Mouse (Mus musculus): ENCODE results near the gene Kcnmb2. TPM values are rescaled to one million over a fixed set of nuclear protein-coding genes. Genes with fewer than 3 reads are reported as not detected.

The Kcnmb2 gene
- 6.8 and 10.1 TPM in 2 replicates for polyA plus RNA-seq (2014; fragmentation: Nextera tagmentation; extraction: Ambion mirVana)

DNA sequence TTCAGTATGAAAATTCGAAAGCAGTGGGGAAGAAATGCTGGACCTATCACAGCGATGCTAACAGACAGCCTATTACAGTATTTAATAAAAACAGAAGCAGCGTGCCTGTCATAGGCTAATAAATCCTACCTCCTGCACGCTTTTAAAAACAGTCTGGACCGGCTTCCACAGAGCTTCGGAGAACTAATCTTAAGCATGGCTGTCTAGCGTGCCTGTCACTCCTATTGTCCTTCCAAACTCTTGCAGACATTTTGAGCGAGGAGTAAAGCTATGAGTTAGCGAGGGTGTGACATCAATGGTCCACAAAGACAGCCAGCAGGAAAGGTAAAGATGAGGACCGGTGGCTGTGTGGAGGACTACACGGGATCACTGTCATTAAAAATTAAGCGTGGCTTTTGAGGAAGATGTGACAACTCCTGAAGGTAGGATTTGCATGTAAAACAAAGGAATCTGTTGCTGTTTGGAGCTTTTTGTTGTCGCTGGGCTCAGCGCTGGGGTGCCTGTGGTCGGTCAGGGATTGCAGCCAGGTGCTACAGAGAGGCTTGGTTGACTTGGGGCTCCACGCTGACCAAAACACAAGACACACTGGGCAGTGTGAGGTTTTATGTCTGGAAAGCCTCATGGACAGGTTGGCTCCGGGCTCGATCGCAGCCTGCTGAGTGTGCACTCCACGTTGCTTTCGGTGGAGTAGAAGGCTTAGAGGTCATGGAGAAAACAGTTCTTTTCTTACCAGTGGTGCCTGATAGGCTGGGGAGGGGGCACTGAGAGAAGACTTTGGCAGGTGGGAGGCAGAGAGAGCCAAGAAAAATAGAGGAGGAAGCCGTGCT, at the start of gene Kcnmb2:
Gene Kcnmb2, plus strand, starts transcription at position 4 of the 827 bp plus-strand sequence.
- Histone ChIP-seq H3K36me3 (ENCODE audit: control insufficient read depth, insufficient read depth, low read length) (no peaks in the 10 kb centered on the region), H3K4me1 (replicated peaks; ENCODE audit: control insufficient read depth, insufficient read depth, low read length) (0 out of 2 replicates have a peak, but pooled peaks cover 2% of the 10 kb centered on the region), H3K9me3 (ENCODE audit: control insufficient read depth, low read length) (no peaks in the 10 kb centered on the region), H3K4me2 (replicated peaks; ENCODE audit: low read depth, low read length) (peak within 1 kb of the TSS; percentile 48), H3K27me3 (ENCODE audit: control insufficient read depth, insufficient read depth, low read length) (no peaks in the 10 kb centered on the region), H3K27ac (ENCODE audit: low read depth, low read length) (no peak within 1 kb of the TSS), H3K4me3 (ENCODE audit: low read depth, low read length) (peak within 1 kb of the TSS; percentile 24), H3K9ac (ENCODE audit: low read depth, low read length) (peak within 1 kb of the TSS; percentile 24; the same call in 1 of the 2 replicates)
- 2% methylated on average over 22 of the region's 22 CpGs for WGBS
- ATAC-seq (ENCODE audit: low FRiP score) (no peak), DNase-seq (ENCODE audit: low spot score) (peak; percentile 50)

- no peak overlapping the region for H3K4me3 ChIP-seq (ENCODE audit: low read depth, low read length)
- no peak for DNase-seq (ENCODE audit: low spot score)
- no peak overlapping the region for H3K9ac ChIP-seq (ENCODE audit: low read depth, low read length)
- 56% methylated on average over 5 of the region's 5 CpGs for WGBS
- no peaks in the 10 kb centered on the region for H3K36me3 ChIP-seq (ENCODE audit: control insufficient read depth, insufficient read depth, low read length)
- no peak for ATAC-seq (ENCODE audit: low FRiP score)
- H3K4me2 ChIP-seq (replicated peaks; ENCODE audit: low read depth, low read length): no peak overlapping the region
- no peaks in the 10 kb centered on the region for H3K9me3 ChIP-seq (ENCODE audit: control insufficient read depth, low read length)
- H3K4me1 ChIP-seq (replicated peaks; ENCODE audit: control insufficient read depth, insufficient read depth, low read length): no peaks in the 10 kb centered on the region
- no peak overlapping the region for H3K27ac ChIP-seq (ENCODE audit: low read depth, low read length)
- no peaks in the 10 kb centered on the region for H3K27me3 ChIP-seq (ENCODE audit: control insufficient read depth, insufficient read depth, low read length)
These were observed 38.8 kb upstream of the Kcnmb2 start for GRCm38 (mm10) chr3:31863522-31863921.

- no peak for ATAC-seq (ENCODE audit: low FRiP score)
- Histone ChIP-seq H3K4me3 (ENCODE audit: low read depth, low read length) (no peak overlapping the region), H3K4me1 (replicated peaks; ENCODE audit: control insufficient read depth, insufficient read depth, low read length) (no peaks in the 10 kb centered on the region), H3K27me3 (ENCODE audit: control insufficient read depth, insufficient read depth, low read length) (no peaks in the 10 kb centered on the region), H3K36me3 (ENCODE audit: control insufficient read depth, insufficient read depth, low read length) (no peaks in the 10 kb centered on the region), H3K27ac (ENCODE audit: low read depth, low read length) (no peak overlapping the region), H3K9ac (ENCODE audit: low read depth, low read length) (no peak overlapping the region), H3K4me2 (replicated peaks; ENCODE audit: low read depth, low read length) (no peak overlapping the region), H3K9me3 (ENCODE audit: control insufficient read depth, low read length) (no peaks in the 10 kb centered on the region)
- 81% methylated on average over 3 of the region's 3 CpGs for WGBS
- DNase-seq (ENCODE audit: low spot score): no peak
These were observed 38.2 kb upstream of the Kcnmb2 start for GRCm38 (mm10) chr3:31864070-31864469.

DNA sequence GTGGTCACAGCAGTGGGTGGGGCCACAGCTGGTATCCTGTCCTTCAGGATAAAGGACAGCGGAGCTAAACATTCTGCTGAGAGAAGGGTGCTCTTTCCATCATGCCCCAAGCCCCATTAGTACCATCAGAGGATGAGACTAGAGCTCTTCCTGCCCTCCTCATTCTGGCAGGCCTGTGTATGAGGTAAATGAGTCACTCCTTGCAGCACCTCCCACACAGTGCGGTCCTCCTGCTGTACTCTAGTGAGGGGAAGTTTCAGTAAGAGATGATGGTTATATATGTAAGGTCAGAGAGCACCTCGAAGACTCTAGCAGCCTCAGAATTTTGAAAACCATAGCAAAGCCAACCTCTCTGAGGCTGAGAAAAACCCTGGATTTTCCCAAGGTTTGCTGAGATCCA, 30.8 kb upstream of the Kcnmb2 start:
- no peaks in the 10 kb centered on the region for H3K36me3 ChIP-seq (ENCODE audit: control insufficient read depth, insufficient read depth, low read length)
- no peak overlapping the region for H3K4me2 ChIP-seq (replicated peaks; ENCODE audit: low read depth, low read length)
- ATAC-seq (ENCODE audit: low FRiP score) (no peak), DNase-seq (ENCODE audit: low spot score) (no peak)
- no peaks in the 10 kb centered on the region for H3K9me3 ChIP-seq (ENCODE audit: control insufficient read depth, low read length)
- H3K27ac ChIP-seq (ENCODE audit: low read depth, low read length): no peak overlapping the region
- no peak overlapping the region for H3K4me3 ChIP-seq (ENCODE audit: low read depth, low read length)
- H3K27me3 ChIP-seq (ENCODE audit: control insufficient read depth, insufficient read depth, low read length): no peaks in the 10 kb centered on the region
- no peaks in the 10 kb centered on the region for H3K4me1 ChIP-seq (replicated peaks; ENCODE audit: control insufficient read depth, insufficient read depth, low read length)
- H3K9ac ChIP-seq (ENCODE audit: low read depth, low read length): no peak overlapping the region
- 87% methylated on average over 3 of the region's 3 CpGs for WGBS

GRCm38 (mm10) chr3:31882621-31883131, 19.6 kb upstream of the Kcnmb2 start:
- peak; percentile 61 for ATAC-seq (ENCODE audit: low FRiP score)
- no peak overlapping the region for H3K27ac ChIP-seq (ENCODE audit: low read depth, low read length)

DNA sequence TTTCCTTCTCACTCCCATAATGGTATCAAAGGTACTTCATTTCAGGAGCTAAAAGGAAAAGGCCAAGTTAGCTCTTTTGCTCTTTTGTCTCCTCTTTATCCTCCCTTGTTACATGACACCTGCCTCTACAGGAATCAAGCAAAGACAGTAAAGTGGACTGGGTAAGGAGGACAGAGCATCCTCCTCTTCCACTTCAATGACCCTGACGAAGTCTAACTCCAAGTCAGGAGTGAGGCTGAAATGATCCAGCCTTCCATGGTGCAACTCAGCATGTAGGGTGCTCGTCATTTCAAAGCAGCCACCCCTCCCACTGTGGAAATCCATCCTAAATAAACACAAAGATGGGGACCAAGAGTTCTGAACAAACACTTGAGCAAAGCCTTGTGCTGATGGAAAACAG, 9.7 kb upstream of the Kcnmb2 start:
- DNase-seq (ENCODE audit: low spot score) (no peak), ATAC-seq (ENCODE audit: low FRiP score) (no peak)
- no peak overlapping the region for H3K27ac ChIP-seq (ENCODE audit: low read depth, low read length)
- no peaks in the 10 kb centered on the region for H3K36me3 ChIP-seq (ENCODE audit: control insufficient read depth, insufficient read depth, low read length)
- H3K4me2 ChIP-seq (replicated peaks; ENCODE audit: low read depth, low read length): no peak overlapping the region
- H3K4me3 ChIP-seq (ENCODE audit: low read depth, low read length): no peak overlapping the region
- 62% methylated on average over 2 of the region's 2 CpGs for WGBS
- H3K9me3 ChIP-seq (ENCODE audit: control insufficient read depth, low read length): no peaks in the 10 kb centered on the region
- H3K4me1 ChIP-seq (replicated peaks; ENCODE audit: control insufficient read depth, insufficient read depth, low read length): no peaks in the 10 kb centered on the region
- no peak overlapping the region for H3K9ac ChIP-seq (ENCODE audit: low read depth, low read length)
- H3K27me3 ChIP-seq (ENCODE audit: control insufficient read depth, insufficient read depth, low read length): no peaks in the 10 kb centered on the region

More at GRCm38 (mm10) chr3:31882621-31883131, 19.6 kb upstream of the Kcnmb2 start:
- Histone ChIP-seq H3K4me2 (replicated peaks; ENCODE audit: low read depth, low read length) (no peak overlapping the region), H3K36me3 (ENCODE audit: control insufficient read depth, insufficient read depth, low read length) (no peaks in the 10 kb centered on the region), H3K4me3 (ENCODE audit: low read depth, low read length) (no peak overlapping the region), H3K27me3 (ENCODE audit: control insufficient read depth, insufficient read depth, low read length) (no peaks in the 10 kb centered on the region), H3K9me3 (ENCODE audit: control insufficient read depth, low read length) (no peaks in the 10 kb centered on the region), H3K4me1 (replicated peaks; ENCODE audit: control insufficient read depth, insufficient read depth, low read length) (no peaks in the 10 kb centered on the region), H3K9ac (ENCODE audit: low read depth, low read length) (no peak overlapping the region)
- DNase-seq (ENCODE audit: low spot score): peak; percentile 29
- WGBS: 32% methylated on average over 12 of the region's 12 CpGs

DNA sequence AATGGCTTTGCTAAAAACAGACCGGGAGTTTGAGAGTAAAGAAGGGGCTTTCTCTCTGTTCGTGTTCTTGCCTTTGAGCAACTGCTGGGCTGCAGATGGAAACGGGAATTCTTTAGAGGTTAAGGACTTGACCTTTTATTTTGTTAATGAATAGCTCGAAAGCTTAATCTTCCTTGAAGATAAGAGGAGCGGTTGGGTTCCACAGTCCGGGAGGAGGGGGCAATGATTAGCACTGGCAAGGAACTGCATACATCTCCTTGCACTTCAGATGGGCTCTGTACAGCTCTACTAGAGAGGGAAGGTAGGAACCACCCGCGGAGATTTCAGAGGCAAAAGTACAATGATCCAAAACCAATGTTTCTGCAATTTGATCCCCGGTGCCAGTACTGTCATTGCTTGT, 1.2 kb downstream of the Kcnmb2 start:
- Histone ChIP-seq H3K9ac (ENCODE audit: low read depth, low read length) (no peak overlapping the region), H3K9me3 (ENCODE audit: control insufficient read depth, low read length) (no peaks in the 10 kb centered on the region), H3K27me3 (ENCODE audit: control insufficient read depth, insufficient read depth, low read length) (no peaks in the 10 kb centered on the region), H3K4me1 (replicated peaks; ENCODE audit: control insufficient read depth, insufficient read depth, low read length) (0 out of 2 replicates have a peak, but pooled peaks cover 2% of the 10 kb centered on the region), H3K36me3 (ENCODE audit: control insufficient read depth, insufficient read depth, low read length) (no peaks in the 10 kb centered on the region), H3K27ac (ENCODE audit: low read depth, low read length) (no peak overlapping the region), H3K4me3 (ENCODE audit: low read depth, low read length) (no peak overlapping the region; the same call in 1 of the 2 replicates), H3K4me2 (replicated peaks; ENCODE audit: low read depth, low read length) (peak overlapping the region; percentile 48)
- DNase-seq (ENCODE audit: low spot score): peak; percentile 25
- WGBS: 3% methylated on average over 9 of the region's 9 CpGs
- ATAC-seq (ENCODE audit: low FRiP score): no peak

DNA sequence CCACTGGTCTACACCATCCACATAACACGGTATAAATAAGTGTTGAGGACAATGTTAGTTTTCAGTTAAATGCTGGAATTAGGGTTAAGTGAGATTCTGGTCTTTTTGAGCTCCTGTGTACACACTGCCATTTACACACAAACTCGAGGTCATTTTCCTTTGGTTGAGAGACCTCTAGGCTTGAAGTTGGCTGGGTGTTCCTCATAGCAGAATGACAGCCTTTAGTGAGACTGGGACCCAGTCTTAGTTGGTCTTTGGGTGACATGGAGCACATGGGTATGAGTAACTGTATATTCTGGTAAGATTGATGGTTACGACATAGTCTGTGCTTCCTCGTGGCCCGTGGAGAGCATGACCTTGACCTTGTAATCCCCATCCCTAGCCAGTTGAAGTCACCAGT, 1.8 kb downstream of the Kcnmb2 start:
- H3K9ac ChIP-seq (ENCODE audit: low read depth, low read length): no peak overlapping the region
- no peaks in the 10 kb centered on the region for H3K9me3 ChIP-seq (ENCODE audit: control insufficient read depth, low read length)
- H3K4me2 ChIP-seq (replicated peaks; ENCODE audit: low read depth, low read length): no peak overlapping the region
- no peak overlapping the region for H3K27ac ChIP-seq (ENCODE audit: low read depth, low read length)
- ATAC-seq (ENCODE audit: low FRiP score) (no peak), DNase-seq (ENCODE audit: low spot score) (no peak)
- 62% methylated on average over 5 of the region's 5 CpGs for WGBS
- H3K4me3 ChIP-seq (ENCODE audit: low read depth, low read length): no peak overlapping the region
- no peaks in the 10 kb centered on the region for H3K36me3 ChIP-seq (ENCODE audit: control insufficient read depth, insufficient read depth, low read length)
- no peaks in the 10 kb centered on the region for H3K27me3 ChIP-seq (ENCODE audit: control insufficient read depth, insufficient read depth, low read length)
- H3K4me1 ChIP-seq (replicated peaks; ENCODE audit: control insufficient read depth, insufficient read depth, low read length): 0 out of 2 replicates have a peak, but pooled peaks cover 2% of the 10 kb centered on the region

DNA sequence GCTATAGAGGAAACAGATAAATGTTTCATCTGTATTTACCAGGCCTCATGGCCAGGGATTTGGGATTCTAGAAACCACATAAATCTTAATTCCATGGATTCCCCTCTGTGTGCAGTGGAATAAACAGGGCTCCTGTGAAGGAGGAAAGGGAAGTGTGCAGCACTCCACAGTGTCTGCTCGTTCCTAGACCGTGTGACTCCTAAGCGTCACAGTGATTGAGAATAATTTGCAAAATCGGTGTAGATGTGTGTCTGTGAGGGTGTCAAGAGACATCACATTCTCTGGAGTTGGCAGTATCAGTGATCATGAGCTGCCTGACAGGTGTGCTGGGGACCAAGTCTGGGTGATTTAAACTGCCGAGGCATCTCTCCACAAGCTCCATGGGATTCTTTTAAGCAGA, 8.9 kb downstream of the Kcnmb2 start:
- 79% methylated on average over 5 of the region's 5 CpGs for WGBS
- no peaks in the 10 kb centered on the region for H3K9me3 ChIP-seq (ENCODE audit: control insufficient read depth, low read length)
- DNase-seq (ENCODE audit: low spot score): no peak
- no peaks in the 10 kb centered on the region for H3K36me3 ChIP-seq (ENCODE audit: control insufficient read depth, insufficient read depth, low read length)
- H3K9ac ChIP-seq (ENCODE audit: low read depth, low read length): no peak overlapping the region
- no peaks in the 10 kb centered on the region for H3K27me3 ChIP-seq (ENCODE audit: control insufficient read depth, insufficient read depth, low read length)
- H3K27ac ChIP-seq (ENCODE audit: low read depth, low read length): no peak overlapping the region
- ATAC-seq (ENCODE audit: low FRiP score): no peak
- no peak overlapping the region for H3K4me2 ChIP-seq (replicated peaks; ENCODE audit: low read depth, low read length)
- H3K4me1 ChIP-seq (replicated peaks; ENCODE audit: control insufficient read depth, insufficient read depth, low read length): no peaks in the 10 kb centered on the region
- H3K4me3 ChIP-seq (ENCODE audit: low read depth, low read length): no peak overlapping the region

Data from hindbrain, embryonic 11.5 days (tissue).